Mouse (Mus musculus) olfactory bulb, adult 2 months (tissue): ENCODE results near the gene Mif. TPM values are rescaled to one million over a fixed set of nuclear protein-coding genes. Genes with fewer than 3 reads are reported as not detected.

ENCODE experiments used
- H3K27ac ChIP-seq: fragments of 200-500 bp; 2 replicates; pipeline ENCODE4 v1.5.1; 2012; ENCODE audit warnings: low read depth, low read length; ENCODE audit not compliant: insufficient read depth
- H3K4me1 ChIP-seq: fragments of 200-500 bp; 2 replicates; pipeline ENCODE4 v1.6.1; 2012; ENCODE audit warnings: low read length; ENCODE audit not compliant: control insufficient read depth, insufficient read depth
- H3K4me3 ChIP-seq: fragments of 200-500 bp; 2 replicates; pipeline ENCODE4 v1.5.1; 2012; ENCODE audit warnings: mild to moderate bottlenecking, low read depth, low read length, moderate library complexity; ENCODE audit not compliant: insufficient read depth
- CTCF ChIP-seq: fragments of 200-500 bp; IDR thresholded peaks from 2 replicates; pipeline ENCODE4 v1.5.1; 2012; ENCODE audit warnings: low read depth, mild to moderate bottlenecking, low read length, moderate library complexity; ENCODE audit not compliant: insufficient read depth
- POLR2A ChIP-seq: fragments of 200-500 bp; IDR thresholded peaks from 2 replicates; pipeline ENCODE4 v1.6.1; 2012; ENCODE audit warnings: mild to moderate bottlenecking, low read depth, low read length, moderate library complexity; ENCODE audit not compliant: insufficient read depth
- WGBS: fragments of 180-500 bp; shearing (Covaris S2); methylation state at CpG from one replicate; pipeline ENCODE4 v1.1.7; 2018; 5-methylcytosine and 5-hydroxymethylcytosine counted together
- polyA plus RNA-seq: library from polyadenylated mRNA; stranded (reverse); fragments of >200 nt; gene quantifications from 2 replicates; pipeline ENCODE4 v1.2.4, GENCODE M21; 2012; ENCODE audit warnings: low replicate concordance; ENCODE audit not compliant: missing spikeins, insufficient read depth, insufficient read length

The Mif gene
- polyA plus RNA-seq: not detected in 2 replicates

DNA sequence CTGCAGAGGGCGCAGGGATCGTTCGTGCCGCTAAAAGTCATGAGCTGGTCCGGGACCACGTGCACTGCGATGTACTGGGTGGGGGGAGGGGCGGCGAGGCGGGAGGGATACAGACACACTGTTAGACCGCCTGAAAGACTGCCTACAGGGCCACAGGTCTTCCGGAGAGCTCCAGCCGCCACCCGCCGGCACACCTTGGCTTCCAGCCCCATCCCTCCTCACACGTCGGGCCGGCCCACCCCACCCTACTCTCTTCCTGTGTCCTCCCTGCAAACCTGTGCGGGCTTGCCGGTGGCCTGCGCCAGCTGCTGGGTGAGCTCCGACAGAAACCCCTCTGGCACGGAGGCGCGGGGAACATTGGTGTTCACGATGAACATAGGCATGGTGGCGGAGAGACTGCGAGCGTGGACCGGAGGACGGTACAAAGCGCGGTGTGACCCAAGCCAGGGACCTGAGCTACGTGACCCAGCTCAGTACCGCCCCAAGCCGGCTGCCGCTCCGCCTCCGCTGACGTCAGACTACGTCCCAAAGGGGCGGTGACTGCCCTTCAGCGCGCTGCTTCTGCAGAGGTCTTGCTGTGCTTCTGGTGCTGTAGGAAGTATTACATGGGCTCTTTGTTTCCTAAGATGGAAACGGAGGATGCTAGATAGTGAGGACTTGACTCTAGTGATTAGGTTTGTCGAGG lies at the start of gene Mif:
Gene Mif, minus strand, starts transcription at position 455 of the 685 bp plus-strand sequence.
- peak within 1 kb of the TSS; percentile 89 for H3K27ac ChIP-seq
- WGBS: 0% methylated on average over 46 of the region's 46 CpGs
- peak within 1 kb of the TSS; percentile 96 for H3K4me3 ChIP-seq
- TF ChIP-seq POLR2A: peak; percentile 73
- H3K4me1 ChIP-seq: peaks cover 17% of the 10 kb centered on the region

DNA sequence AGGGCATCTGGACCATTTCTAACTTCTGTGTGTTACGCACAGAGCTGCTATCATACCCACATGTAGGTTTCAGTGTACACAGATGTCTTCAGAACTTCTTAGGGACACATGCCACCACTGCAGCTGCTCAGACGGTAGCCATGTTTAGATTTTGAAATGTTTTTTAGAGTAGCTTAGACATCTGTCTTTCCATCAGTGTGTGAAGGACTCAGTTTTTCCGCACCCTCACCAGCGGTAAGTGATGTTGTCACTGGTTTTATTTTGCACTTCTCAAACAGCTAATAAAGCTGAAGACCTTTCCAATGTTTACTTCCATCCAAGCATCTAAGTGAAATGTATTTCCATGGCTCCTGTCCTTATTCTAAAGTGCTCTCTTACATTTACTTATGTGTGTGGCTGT lies 46.8 kb upstream of the Mif start:
- 92% methylated on average over 4 of the region's 4 CpGs for WGBS
- TF ChIP-seq CTCF (no peak), POLR2A (no peak)
- H3K4me1 ChIP-seq: no peaks in the 10 kb centered on the region
- no peak overlapping the region for H3K4me3 ChIP-seq
- H3K27ac ChIP-seq: no peak overlapping the region

DNA sequence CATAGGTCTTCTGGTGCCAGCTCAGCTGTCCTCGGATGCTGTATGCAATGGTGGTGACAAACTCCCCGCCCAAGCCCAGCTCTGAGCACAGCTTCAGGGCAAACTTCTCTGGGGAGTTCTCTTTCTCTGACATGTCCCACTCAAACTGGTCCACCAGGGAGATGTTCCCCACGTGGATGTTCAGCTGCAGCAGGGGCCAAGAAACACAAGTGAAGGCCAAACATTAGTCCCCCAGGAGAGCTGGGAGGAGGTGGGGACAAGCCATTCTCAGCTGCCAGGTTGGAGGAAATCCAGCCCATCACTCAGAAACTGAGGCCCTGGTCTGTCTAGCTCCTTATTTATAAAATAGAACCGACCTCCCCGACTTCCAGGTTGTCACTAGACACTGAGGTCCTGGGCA lies 44.4 kb upstream of the Mif start:
- Histone ChIP-seq H3K4me1 (no peaks in the 10 kb centered on the region), H3K4me3 (no peak overlapping the region), H3K27ac (no peak overlapping the region)
- TF ChIP-seq POLR2A (no peak), CTCF (no peak)
- 77% methylated on average over 5 of the region's 5 CpGs for WGBS

DNA sequence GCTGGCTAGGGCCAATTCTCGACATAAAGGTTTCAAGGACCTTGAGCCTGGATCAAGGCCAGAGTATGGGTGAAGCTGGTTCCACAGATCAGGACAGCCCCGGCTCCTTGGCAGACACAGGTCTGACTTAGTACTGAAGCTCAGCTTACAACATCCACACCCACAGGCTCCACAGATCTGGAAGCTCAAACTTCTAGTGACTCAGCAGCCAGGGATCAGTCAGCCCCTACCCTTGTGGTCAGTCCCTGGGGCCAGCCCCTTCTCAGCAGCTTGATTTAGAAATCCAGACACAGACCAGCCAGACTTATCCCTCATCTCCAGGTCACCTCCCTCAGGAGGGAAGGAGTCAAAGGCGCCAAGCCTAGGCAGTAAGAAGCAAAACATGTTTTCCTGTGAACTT lies 38.8 kb upstream of the Mif start:
- Histone ChIP-seq H3K4me3 (no peak overlapping the region), H3K4me1 (peaks cover 8% of the 10 kb centered on the region; the same call in 1 of the 2 replicates), H3K27ac (no peak overlapping the region)
- TF ChIP-seq POLR2A: no peak
- TF ChIP-seq CTCF: no peak
- 26% methylated on average over 3 of the region's 3 CpGs for WGBS

DNA sequence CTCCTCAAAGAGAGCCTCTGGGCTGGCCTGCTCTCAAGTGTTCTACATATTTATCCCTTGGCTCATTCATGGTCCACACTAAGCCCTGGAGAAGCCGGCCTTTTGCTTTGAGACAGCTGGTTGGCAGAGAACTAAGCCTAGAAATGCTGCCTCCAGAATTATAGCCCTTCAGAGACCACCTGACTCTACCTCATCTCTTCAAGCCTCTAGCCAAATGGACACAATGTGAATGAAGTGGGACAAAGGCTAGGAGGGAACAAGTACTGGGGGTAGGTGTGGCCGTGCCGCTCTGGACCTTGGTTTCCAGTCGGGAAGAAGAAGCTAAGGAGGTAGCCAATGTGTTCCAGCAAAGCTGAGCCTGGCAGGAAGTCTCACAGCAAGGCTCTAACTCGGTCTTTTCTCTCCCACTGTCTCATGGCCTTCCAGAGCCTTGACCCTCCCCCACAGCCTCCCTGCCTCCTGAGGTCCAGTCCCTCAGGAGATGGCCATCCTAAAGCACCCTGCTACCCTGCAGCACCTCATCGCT lies 38.1 kb upstream of the Mif start:
- Histone ChIP-seq H3K27ac (no peak overlapping the region), H3K4me3 (no peak overlapping the region), H3K4me1 (peaks cover 14% of the 10 kb centered on the region)
- 55% methylated on average over 6 of the region's 6 CpGs for WGBS
- TF ChIP-seq POLR2A: no peak
- no peak for TF ChIP-seq CTCF

DNA sequence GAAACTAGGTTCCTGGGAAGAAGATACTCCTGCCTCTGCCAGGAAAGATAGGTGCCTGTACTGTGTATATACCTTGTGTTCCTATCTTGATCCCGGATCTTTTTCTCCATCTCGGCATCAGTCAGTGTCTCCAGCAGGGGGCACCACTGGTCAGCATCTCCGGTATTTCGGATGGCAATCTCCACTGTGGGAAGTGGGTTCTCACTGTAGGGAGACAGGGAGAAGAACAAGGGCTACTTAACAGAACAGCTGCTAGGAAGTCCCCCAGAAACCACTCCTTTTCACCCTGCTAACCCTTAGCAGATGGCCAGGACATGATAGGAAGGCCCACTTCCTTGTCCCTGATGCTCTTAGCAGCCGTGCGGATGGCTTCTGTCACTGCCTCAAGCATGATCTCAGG lies 37.3 kb upstream of the Mif start:
- H3K4me3 ChIP-seq: no peak overlapping the region
- TF ChIP-seq CTCF: 0 out of 2 replicates have a peak, but pooled peaks have one; percentile 24
- TF ChIP-seq POLR2A: no peak
- H3K4me1 ChIP-seq: peaks cover 14% of the 10 kb centered on the region
- WGBS: 30% methylated on average over 6 of the region's 6 CpGs
- H3K27ac ChIP-seq: no peak overlapping the region

DNA sequence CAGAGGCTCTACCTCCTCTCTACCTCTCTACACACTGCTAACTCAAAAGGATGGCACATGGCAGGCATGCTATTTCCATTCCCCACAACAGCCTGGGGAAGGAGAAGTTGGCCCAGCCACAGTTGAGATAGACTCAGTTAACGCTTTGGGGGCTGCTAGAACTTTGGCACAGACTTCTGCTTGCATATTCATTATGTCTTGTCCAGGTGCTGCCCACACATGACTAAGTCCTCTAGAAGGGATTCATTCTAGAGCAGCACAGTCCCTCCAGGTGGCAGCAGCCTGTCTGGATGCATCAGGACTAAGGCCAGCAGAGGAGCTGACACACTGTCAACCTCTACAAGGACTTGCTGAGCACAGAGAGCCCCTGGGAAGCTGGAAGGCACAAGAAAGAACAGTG lies 36.2 kb upstream of the Mif start:
- Histone ChIP-seq H3K27ac (no peak overlapping the region), H3K4me1 (peaks cover 14% of the 10 kb centered on the region), H3K4me3 (no peak overlapping the region)
- 50% methylated on average over 1 of the region's 1 CpGs for WGBS
- TF ChIP-seq POLR2A: no peak
- TF ChIP-seq CTCF: no peak

DNA sequence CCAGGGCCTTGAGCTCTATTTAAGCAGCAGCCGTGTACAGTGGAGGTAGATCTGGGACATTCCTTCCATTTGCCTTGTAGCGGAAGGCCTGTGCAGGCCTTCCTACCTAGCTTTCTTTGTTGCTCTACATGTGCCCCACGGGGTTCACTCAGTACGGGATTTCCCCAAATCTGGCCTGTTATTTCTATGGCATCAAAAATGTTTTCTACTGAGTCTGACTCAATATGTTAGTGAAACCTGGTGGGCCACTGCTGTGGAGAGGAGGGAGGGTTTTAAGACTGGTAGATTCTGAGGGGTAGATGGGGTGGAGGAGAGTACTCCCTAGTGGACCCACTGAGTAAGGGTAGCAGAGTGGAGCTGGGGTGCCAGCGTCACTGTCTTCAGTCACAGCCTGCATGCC lies 35.7 kb upstream of the Mif start:
- 96% methylated on average over 5 of the region's 5 CpGs for WGBS
- no peak overlapping the region for H3K27ac ChIP-seq
- H3K4me3 ChIP-seq: no peak overlapping the region
- no peak for TF ChIP-seq CTCF
- no peak for TF ChIP-seq POLR2A
- H3K4me1 ChIP-seq: peaks cover 14% of the 10 kb centered on the region

DNA sequence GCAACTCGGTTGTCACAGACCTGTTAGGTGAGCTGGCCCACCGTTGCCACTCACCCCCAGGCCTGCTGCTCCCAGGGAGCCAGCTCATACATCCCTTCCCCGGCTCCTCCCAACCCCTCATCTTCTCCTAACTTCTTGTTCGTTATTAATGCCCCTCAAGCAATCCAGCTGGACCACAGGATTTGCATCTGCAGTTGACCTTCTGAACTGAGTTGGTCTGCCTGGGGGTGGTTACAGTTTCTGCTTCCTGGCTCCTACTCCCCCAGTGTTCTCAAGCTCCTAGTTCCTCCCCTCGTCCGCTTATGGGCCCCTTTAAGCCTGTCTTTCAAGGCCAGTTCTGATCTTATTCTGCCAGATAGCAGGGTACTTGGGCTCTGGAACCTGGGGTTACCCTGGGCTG lies 34.6 kb upstream of the Mif start:
- H3K4me1 ChIP-seq: peaks cover 14% of the 10 kb centered on the region
- no peak overlapping the region for H3K4me3 ChIP-seq
- 74% methylated on average over 6 of the region's 6 CpGs for WGBS
- no peak for TF ChIP-seq POLR2A
- TF ChIP-seq CTCF: no peak
- H3K27ac ChIP-seq: no peak overlapping the region
